Mouse (Mus musculus) intestine, embryonic 14.5 days (tissue): ENCODE data around the gene Gm49342. TPM values are rescaled to one million over a fixed set of nuclear protein-coding genes. Genes with fewer than 3 reads are reported as not detected.
A peak's percentile ranks its signal among the peaks of the same experiment; 100 is the strongest.
"Not testable (repeated sequence)": the region's sequence is repeated elsewhere in the genome, so short reads cannot be mapped to it uniquely, and the experiment has no call there.

Experiments used
- ATAC-seq: fragments of 200-750 bp; cut with Nextera tagmentation; replicated peaks from 2 replicates; pipeline ENCODE4 v1.8.0; 2017; ENCODE audit warnings: low read depth, moderate number of reproducible peaks, moderate TSS enrichment, moderate library complexity; ENCODE audit not compliant: low FRiP score, low TSS enrichment
- DNase-seq: peaks from one replicate; pipeline ENCODE4 v3.0.0-alpha.2; 2018; ENCODE audit warnings: low spot score
- H3K27ac ChIP-seq: fragments of 300-500 bp; sonication (generic); 2 replicates; pipeline ENCODE4 v1.5.1; 2014; ENCODE audit warnings: low read depth, mild to moderate bottlenecking, control low read depth
- H3K27me3 ChIP-seq: fragments of 300-500 bp; sonication (generic); replicated peaks from 2 replicates; pipeline ENCODE4 v1.6.1; 2014; ENCODE audit warnings: low read length, control low read depth; ENCODE audit not compliant: control insufficient read depth, insufficient read depth
- H3K36me3 ChIP-seq: fragments of 300-500 bp; sonication (generic); 2 replicates; pipeline ENCODE4 v1.6.1; 2014; ENCODE audit warnings: low read length, control low read depth; ENCODE audit not compliant: control insufficient read depth, insufficient read depth
- H3K4me1 ChIP-seq: fragments of 300-500 bp; sonication (generic); replicated peaks from 2 replicates; pipeline ENCODE4 v1.6.1; 2014; ENCODE audit warnings: low read length, control low read depth, mixed read lengths; ENCODE audit not compliant: control insufficient read depth, insufficient read depth
- H3K4me2 ChIP-seq: fragments of 300-500 bp; sonication (generic); 2 replicates; pipeline ENCODE4 v1.6.1; 2014; ENCODE audit warnings: low read length
- H3K4me3 ChIP-seq: fragments of 300-500 bp; sonication (generic); 2 replicates; pipeline ENCODE4 v1.5.1; 2014; ENCODE audit warnings: low read depth, low read length, control low read depth, mixed read lengths
- H3K9ac ChIP-seq: fragments of 300-500 bp; sonication (generic); 2 replicates; pipeline ENCODE4 v1.6.1; 2014; ENCODE audit warnings: mild to moderate bottlenecking, low read length
- H3K9me3 ChIP-seq: fragments of 300-500 bp; sonication (generic); 2 replicates; pipeline ENCODE4 v1.6.1; 2016; ENCODE audit warnings: low read length, control low read depth; ENCODE audit not compliant: control insufficient read depth
- WGBS: fragments of 180-500 bp; shearing (Covaris S2); extraction: QIAGEN DNeasy Blood & Tissue Kit; methylation state at CpG from one replicate; pipeline ENCODE4 v1.1.7; 2014; 5-methylcytosine and 5-hydroxymethylcytosine counted together
- polyA plus RNA-seq: library from polyadenylated mRNA; unstranded; fragments of >200 nt; fragmentation: Nextera tagmentation; extraction: Ambion mirVana; gene quantifications from 2 replicates; pipeline ENCODE4 v1.2.1, GENCODE M21; 2014

Gene Gm49342
- polyA plus RNA-seq: not detected in 2 replicates

GRCm38 (mm10) chr14:50943932-50944667 lies at the start of gene Gm49342:
TSS of gene Gm49342 (plus strand) at chr14:50944517.
- ATAC-seq (peak; percentile 99), DNase-seq (peak; percentile 98)
- H3K4me3 ChIP-seq: peak within 1 kb of the TSS; percentile 56
- H3K36me3 ChIP-seq: 0 out of 2 replicates have a peak, but pooled peaks cover 4% of the 10 kb centered on the region
- H3K9me3 ChIP-seq: no peaks in the 10 kb centered on the region
- no peaks in the 10 kb centered on the region for H3K27me3 ChIP-seq
- peak within 1 kb of the TSS; percentile 58 for H3K9ac ChIP-seq
- H3K4me1 ChIP-seq: no peaks in the 10 kb centered on the region; the same call in 1 of the 2 replicates
- peak within 1 kb of the TSS; percentile 78 for H3K27ac ChIP-seq
- 15% methylated on average over 31 of the region's 31 CpGs for WGBS
- H3K4me2 ChIP-seq: peak within 1 kb of the TSS; percentile 60

DNA sequence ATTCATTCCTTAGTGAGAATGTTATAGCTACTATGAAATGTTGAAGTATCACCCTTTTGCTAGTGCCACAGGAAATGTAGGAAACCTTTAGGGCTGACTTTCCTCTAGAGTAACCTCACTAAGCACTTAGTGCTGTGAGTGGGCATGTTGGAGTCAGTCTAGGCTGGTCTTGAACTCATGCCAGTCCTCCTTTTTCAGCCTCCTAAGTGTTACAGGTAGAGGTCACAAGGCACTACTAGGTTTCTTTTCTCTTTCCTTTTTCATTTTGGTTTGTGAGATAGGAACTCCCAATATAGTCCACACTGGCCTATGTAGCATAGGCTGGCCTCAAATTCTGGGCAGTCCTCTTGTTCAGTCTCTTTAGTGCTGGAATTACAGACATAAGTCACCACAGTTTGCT lies 48.9 kb upstream of the Gm49342 start:
- Histone ChIP-seq H3K4me1 (0 out of 2 replicates have a peak, but pooled peaks cover 4% of the 10 kb centered on the region), H3K9ac (no peak overlapping the region), H3K27ac (no peak overlapping the region), H3K4me3 (no peak overlapping the region), H3K4me2 (no peak overlapping the region), H3K9me3 (no peaks in the 10 kb centered on the region), H3K27me3 (no peaks in the 10 kb centered on the region), H3K36me3 (no peaks in the 10 kb centered on the region)
- no peak for DNase-seq
- no peak for ATAC-seq

- Histone ChIP-seq H3K36me3 (no peaks in the 10 kb centered on the region), H3K27ac (no peak overlapping the region), H3K9ac (peak overlapping the region; percentile 45; the same call in 1 of the 2 replicates), H3K4me2 (peak overlapping the region; percentile 83), H3K27me3 (no peaks in the 10 kb centered on the region), H3K4me3 (peak overlapping the region; percentile 38), H3K9me3 (no peaks in the 10 kb centered on the region), H3K4me1 (0 out of 2 replicates have a peak, but pooled peaks cover 4% of the 10 kb centered on the region)
- WGBS: 20% methylated on average over 19 of the region's 19 CpGs
- DNase-seq: peak; percentile 65
- 0 out of 2 replicates have a peak, but pooled peaks have one; percentile 13 for ATAC-seq
Measured at GRCm38 (mm10) chr14:50895985-50896746, 48.2 kb upstream of the Gm49342 start.

GRCm38 (mm10) chr14:50896747-50897373 lies 47.5 kb upstream of the Gm49342 start:
- Histone ChIP-seq H3K4me2 (peak overlapping the region; percentile 83), H3K9me3 (no peaks in the 10 kb centered on the region), H3K27ac (no peak overlapping the region), H3K36me3 (no peaks in the 10 kb centered on the region), H3K4me3 (peak overlapping the region; percentile 38), H3K27me3 (no peaks in the 10 kb centered on the region), H3K9ac (peak overlapping the region; percentile 45; the same call in 1 of the 2 replicates), H3K4me1 (0 out of 2 replicates have a peak, but pooled peaks cover 4% of the 10 kb centered on the region)
- 20% methylated on average over 23 of the region's 23 CpGs for WGBS
- ATAC-seq (0 out of 2 replicates have a peak, but pooled peaks have one; percentile 45), DNase-seq (peak; percentile 64)

DNA sequence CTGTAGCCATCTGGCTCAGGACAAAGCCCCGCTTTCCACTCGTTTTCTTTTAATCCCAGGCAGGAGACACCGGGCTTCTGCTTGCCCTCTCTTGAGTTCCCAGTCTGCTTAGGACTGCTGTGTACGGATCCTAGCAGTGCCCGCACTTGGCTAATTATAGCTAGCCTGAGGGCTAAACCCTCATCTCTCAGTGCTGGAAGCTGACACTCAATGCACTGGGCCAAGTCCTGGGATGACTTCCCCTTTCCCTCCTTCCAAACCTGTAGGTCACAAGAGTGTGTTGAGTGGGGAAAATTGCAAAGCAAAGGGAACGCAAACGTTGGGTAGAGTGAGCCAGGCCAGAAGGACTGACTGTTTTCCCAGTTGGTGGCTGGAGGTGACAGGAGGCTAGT lies 46.9 kb upstream of the Gm49342 start, which contains the start of gene Klhl33:
Gene Klhl33 (minus strand): TSS at position 134 of the 392 bp plus-strand sequence.
- ATAC-seq: no peak
- no peak for DNase-seq
- Histone ChIP-seq H3K4me3 (peak within 1 kb of the TSS; percentile 38), H3K4me2 (peak within 1 kb of the TSS; percentile 83), H3K36me3 (no peaks in the 10 kb centered on the region), H3K9me3 (no peaks in the 10 kb centered on the region), H3K4me1 (0 out of 2 replicates have a peak, but pooled peaks cover 4% of the 10 kb centered on the region), H3K9ac (peak within 1 kb of the TSS; percentile 45; the same call in 1 of the 2 replicates), H3K27ac (no peak within 1 kb of the TSS), H3K27me3 (no peaks in the 10 kb centered on the region)
- WGBS: 64% methylated on average over 7 of the region's 7 CpGs

GRCm38 (mm10) chr14:50897992-50898391 lies 46.3 kb upstream of the Gm49342 start:
- not testable (repeated sequence) for H3K27ac ChIP-seq, H3K36me3 ChIP-seq, DNase-seq, H3K4me3 ChIP-seq, H3K27me3 ChIP-seq, H3K9me3 ChIP-seq, H3K4me1 ChIP-seq, H3K4me2 ChIP-seq, ATAC-seq, H3K9ac ChIP-seq
- 86% methylated on average over 2 of the region's 2 CpGs for WGBS

DNA sequence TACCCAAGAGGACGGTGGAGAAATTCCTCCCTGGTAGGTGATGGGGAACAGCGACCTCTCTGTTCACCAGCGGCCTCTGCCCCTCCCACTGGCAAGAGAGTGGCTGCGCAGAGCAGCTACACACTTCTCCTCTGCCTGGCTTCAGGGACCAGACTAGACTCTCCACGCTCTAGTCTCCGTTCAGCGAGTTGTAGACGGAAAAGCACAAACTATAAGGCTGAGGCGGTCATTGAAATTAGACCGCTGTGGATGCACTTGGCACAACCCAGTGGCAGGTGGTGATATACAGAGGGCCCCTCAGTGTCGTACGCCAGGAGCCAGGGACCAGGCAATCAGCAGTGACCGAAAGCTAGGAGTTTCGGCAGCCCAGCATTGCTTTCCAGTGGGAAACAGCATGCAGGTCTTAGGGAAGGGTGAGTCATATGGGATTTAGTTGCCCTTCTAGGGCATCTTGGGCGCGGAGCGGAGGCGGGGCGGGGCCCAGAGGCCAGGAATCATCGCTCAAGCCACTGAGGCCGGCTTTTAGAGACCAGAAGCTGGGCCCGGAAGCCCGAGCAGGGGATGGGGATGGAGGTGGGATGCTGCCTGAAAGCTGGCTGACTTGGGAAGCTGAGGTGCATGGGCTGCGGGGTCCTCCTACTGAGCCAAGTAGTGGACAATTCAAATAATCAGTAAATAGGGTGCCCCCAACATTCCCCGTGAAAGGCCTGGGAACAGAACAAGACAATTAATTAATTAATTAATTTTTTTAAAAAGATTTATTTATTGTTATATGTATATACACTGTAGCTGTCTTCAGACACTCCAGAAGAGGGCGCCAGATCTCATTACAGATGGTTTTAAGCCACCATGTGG lies 40.1 kb upstream of the Gm49342 start:
- H3K9me3 ChIP-seq: no peaks in the 10 kb centered on the region
- DNase-seq: peak; percentile 79
- H3K4me2 ChIP-seq: peak overlapping the region; percentile 66
- peak overlapping the region; percentile 39 for H3K4me3 ChIP-seq
- peak overlapping the region; percentile 37; the same call in 1 of the 2 replicates for H3K9ac ChIP-seq
- 5% methylated on average over 26 of the region's 26 CpGs for WGBS
- H3K4me1 ChIP-seq: no peaks in the 10 kb centered on the region
- ATAC-seq: peak; percentile 85
- H3K36me3 ChIP-seq: no peaks in the 10 kb centered on the region
- H3K27ac ChIP-seq: no peak overlapping the region
- no peaks in the 10 kb centered on the region for H3K27me3 ChIP-seq

DNA sequence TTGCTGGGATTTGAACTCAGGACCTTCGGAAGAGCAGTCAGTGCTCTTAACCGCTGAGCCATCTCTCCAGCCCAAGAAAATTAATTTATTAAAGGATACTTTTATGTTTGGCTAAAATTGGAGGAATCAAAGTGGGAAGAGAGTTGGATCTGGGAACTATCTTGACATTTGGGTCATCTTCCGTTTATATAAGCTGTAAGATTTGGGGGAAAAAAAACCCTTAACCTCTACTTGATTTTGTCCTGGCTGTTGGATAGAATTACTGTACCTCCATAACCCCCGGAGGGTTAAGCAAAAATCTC lies 39.5 kb upstream of the Gm49342 start:
- DNase-seq: no peak
- Histone ChIP-seq H3K27me3 (no peaks in the 10 kb centered on the region), H3K4me2 (no peak overlapping the region), H3K4me3 (no peak overlapping the region), H3K27ac (no peak overlapping the region), H3K9me3 (no peaks in the 10 kb centered on the region), H3K4me1 (no peaks in the 10 kb centered on the region), H3K9ac (no peak overlapping the region), H3K36me3 (no peaks in the 10 kb centered on the region)
- no peak for ATAC-seq
- 80% methylated on average over 4 of the region's 4 CpGs for WGBS
